Mouse (Mus musculus) hindbrain, embryonic 14.5 days (tissue): ENCODE results near the gene Hilpda. TPM values are rescaled to one million over a fixed set of nuclear protein-coding genes. Genes with fewer than 3 reads are reported as not detected.

ENCODE experiments used
- ATAC-seq: fragments of 200-750 bp; cut with Nextera tagmentation; 2 replicates; pipeline ENCODE4 v1.8.0; 2017; ENCODE audit warnings: moderate number of reproducible peaks, mild to moderate bottlenecking, moderate TSS enrichment, moderate library complexity; ENCODE audit not compliant: low FRiP score
- DNase-seq: peaks from one replicate; pipeline ENCODE4 v3.0.0-alpha.2; 2015; ENCODE audit warnings: low spot score
- H3K27ac ChIP-seq: fragments of 300-500 bp; sonication (generic); 2 replicates; pipeline ENCODE4 v1.5.1; 2014; ENCODE audit warnings: mild to moderate bottlenecking, moderate library complexity
- H3K27me3 ChIP-seq: fragments of 300-500 bp; sonication (generic); 2 replicates; pipeline ENCODE4 v1.6.1; 2014; ENCODE audit warnings: mild to moderate bottlenecking, low read length, mixed read lengths; ENCODE audit not compliant: control insufficient read depth, insufficient read depth
- H3K36me3 ChIP-seq: fragments of 300-500 bp; sonication (generic); replicated peaks from 2 replicates; pipeline ENCODE4 v1.6.1; 2014; ENCODE audit not compliant: control insufficient read depth, insufficient read depth
- H3K4me1 ChIP-seq: fragments of 300-500 bp; sonication (generic); replicated peaks from 2 replicates; pipeline ENCODE4 v1.6.1; 2014; ENCODE audit warnings: antibody characterized with exemption, low read length, mixed read lengths; ENCODE audit not compliant: control insufficient read depth, insufficient read depth
- H3K4me2 ChIP-seq: fragments of 300-500 bp; sonication (generic); replicated peaks from 2 replicates; pipeline ENCODE4 v1.6.1; 2014; ENCODE audit warnings: mild to moderate bottlenecking, moderate library complexity
- H3K4me3 ChIP-seq: fragments of 300-500 bp; sonication (generic); replicated peaks from 2 replicates; pipeline ENCODE4 v1.5.1; 2014; ENCODE audit warnings: mild to moderate bottlenecking, low read length
- H3K9ac ChIP-seq: fragments of 300-500 bp; sonication (generic); 2 replicates; pipeline ENCODE4 v1.6.1; 2014
- H3K9me3 ChIP-seq: fragments of 300-500 bp; sonication (generic); 2 replicates; pipeline ENCODE4 v1.6.1; 2016; ENCODE audit warnings: low read length; ENCODE audit not compliant: control insufficient read depth
- WGBS: fragments of 180-500 bp; shearing (Covaris S2); extraction: QIAGEN DNeasy Blood & Tissue Kit; methylation state at CpG from one replicate; pipeline ENCODE4 v1.1.7; 2014; 5-methylcytosine and 5-hydroxymethylcytosine counted together
- polyA plus RNA-seq: library from polyadenylated mRNA; unstranded; fragments of >200 nt; fragmentation: Nextera tagmentation; extraction: Ambion mirVana; gene quantifications from 2 replicates; pipeline ENCODE4 v1.2.1, GENCODE M21; 2014

Hilpda gene
- polyA plus RNA-seq, 1 experiment from 2014 or later, result 34.2 TPM

- H3K4me3 ChIP-seq, result no peak overlapping the region
- no peak for ATAC-seq
- H3K36me3 ChIP-seq, result no peaks in the 10 kb centered on the region
- no peaks in the 10 kb centered on the region for H3K27me3 ChIP-seq
- no peaks in the 10 kb centered on the region for H3K9me3 ChIP-seq
- WGBS, result 79% methylated on average over 1 of the region's 1 CpGs
- no peak for DNase-seq
- H3K4me1 ChIP-seq, result no peaks in the 10 kb centered on the region
- no peak overlapping the region for H3K9ac ChIP-seq
- no peak overlapping the region for H3K27ac ChIP-seq
- no peak overlapping the region for H3K4me2 ChIP-seq
These were observed 30.0 kb upstream of the Hilpda start for GRCm38 (mm10) chr6:29242265-29242664.

DNA sequence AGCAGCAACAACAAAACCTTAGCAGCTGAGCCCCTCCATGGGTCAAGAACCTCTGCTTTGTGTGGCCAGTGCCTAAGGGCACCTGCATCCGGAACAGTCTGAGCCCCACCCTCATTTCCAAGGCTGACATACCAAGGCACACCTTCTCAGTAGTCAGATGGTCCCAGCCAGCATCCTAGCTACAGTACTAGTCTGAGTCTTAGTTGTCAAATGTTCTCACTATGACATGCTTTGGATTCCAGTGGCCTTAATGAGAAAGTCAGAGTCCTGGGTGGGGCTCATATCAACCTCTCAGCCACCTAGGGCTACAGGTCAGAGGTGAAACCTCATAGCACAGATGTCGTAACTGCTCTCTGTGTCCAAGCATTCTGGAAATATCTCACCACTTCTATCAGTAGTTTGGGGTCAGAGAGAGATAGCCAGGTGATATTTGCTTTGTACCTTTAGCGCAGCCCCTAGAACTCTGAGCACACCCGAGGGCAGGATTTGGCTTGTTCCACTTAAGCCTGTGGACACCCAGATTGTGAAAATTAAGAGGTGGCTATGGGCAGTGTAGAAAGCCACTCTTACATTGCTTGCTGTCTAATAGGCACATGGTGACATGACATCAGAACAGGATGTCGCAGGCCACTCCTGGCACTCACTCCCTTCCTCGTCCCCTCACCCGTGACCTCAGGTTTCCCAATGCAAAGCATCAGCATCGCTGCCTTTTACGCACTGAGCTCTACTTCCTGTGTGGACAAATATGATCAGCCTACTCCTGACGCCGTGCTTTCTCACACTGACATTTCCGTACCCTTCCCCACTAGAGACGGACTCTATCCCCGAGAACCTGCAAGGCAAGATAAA is 26.8 kb upstream of the Hilpda start:
- no peak overlapping the region for H3K27ac ChIP-seq
- WGBS, result 77% methylated on average over 14 of the region's 14 CpGs
- no peak for ATAC-seq

DNA sequence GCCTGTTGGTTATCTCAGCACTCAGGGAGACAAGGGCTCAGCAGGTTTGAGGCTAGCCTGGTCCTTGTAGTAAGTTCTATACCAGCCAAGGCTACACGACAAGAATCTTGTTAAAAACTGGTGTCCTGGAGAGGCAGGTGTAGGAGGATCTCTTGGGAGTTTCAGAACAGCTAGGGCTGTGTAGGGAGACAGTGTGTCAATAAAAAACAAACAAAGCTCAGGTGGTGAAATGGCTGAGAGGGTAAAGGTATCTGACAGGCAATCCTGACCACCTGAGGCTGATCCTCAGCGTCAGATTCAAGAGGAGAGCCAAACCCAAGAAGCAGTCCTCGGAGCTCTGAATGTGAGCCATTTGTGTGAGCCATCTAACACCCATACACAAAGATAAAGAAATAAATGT is 26.1 kb upstream of the Hilpda start:
- Histone ChIP-seq H3K4me1 (no peaks in the 10 kb centered on the region), H3K27me3 (no peaks in the 10 kb centered on the region), H3K9ac (no peak overlapping the region), H3K4me2 (no peak overlapping the region), H3K36me3 (no peaks in the 10 kb centered on the region), H3K9me3 (no peaks in the 10 kb centered on the region), H3K27ac (no peak overlapping the region), H3K4me3 (no peak overlapping the region)
- ATAC-seq (no peak), DNase-seq (no peak)
- 87% methylated on average over 3 of the region's 3 CpGs for WGBS

More for the DNA sequence above, 26.8 kb upstream of the Hilpda start:
- Histone ChIP-seq H3K27me3 (no peaks in the 10 kb centered on the region), H3K9ac (no peak overlapping the region), H3K4me1 (no peaks in the 10 kb centered on the region), H3K9me3 (no peaks in the 10 kb centered on the region), H3K4me2 (no peak overlapping the region), H3K4me3 (no peak overlapping the region), H3K36me3 (no peaks in the 10 kb centered on the region)
- DNase-seq, result no peak

DNA sequence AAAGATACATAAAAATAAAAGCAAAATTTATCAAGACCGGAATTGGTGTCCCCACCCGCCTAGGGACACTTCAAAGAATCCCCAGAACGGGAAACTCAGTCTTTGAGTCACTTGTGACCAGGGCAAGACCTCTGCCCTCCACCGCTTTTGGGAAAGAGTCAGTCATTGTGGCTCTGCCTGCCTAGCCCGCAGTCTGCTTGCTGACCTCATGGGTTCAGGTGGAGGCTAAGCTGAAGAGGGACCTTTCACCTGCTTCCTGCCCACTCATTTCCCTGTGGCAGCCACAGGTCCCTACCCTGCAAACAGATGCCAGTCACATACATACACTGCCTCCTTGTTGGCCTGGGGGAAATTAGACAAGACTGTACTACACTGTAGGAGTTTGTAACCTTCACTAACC is 25.7 kb upstream of the Hilpda start:
- H3K27ac ChIP-seq, result no peak overlapping the region
- WGBS, result 47% methylated on average over 5 of the region's 5 CpGs
- no peaks in the 10 kb centered on the region for H3K4me1 ChIP-seq
- no peak overlapping the region for H3K4me2 ChIP-seq
- H3K9me3 ChIP-seq, result no peaks in the 10 kb centered on the region
- H3K4me3 ChIP-seq, result no peak overlapping the region
- H3K27me3 ChIP-seq, result no peaks in the 10 kb centered on the region
- DNase-seq, result no peak
- ATAC-seq, result no peak
- no peak overlapping the region for H3K9ac ChIP-seq
- H3K36me3 ChIP-seq, result no peaks in the 10 kb centered on the region

DNA sequence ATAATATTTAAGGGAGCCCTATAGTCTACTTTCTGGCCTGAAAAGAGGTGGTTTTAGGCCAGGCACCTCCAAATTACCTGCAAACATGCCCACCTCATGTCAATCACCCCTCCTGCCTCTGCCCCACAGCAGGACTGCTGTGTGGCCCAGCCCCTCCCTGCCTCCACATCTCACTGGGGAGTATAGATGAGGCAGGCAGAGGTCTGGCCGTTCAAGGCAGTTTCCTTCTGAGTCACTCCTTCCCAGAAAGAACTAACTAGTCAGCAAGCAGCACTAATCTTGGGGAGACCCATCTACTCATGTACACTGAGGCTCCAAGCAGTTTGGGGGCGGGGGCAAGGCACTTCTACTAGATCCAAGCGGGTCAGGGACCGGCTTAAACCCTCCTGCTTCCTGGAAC is 25.2 kb upstream of the Hilpda start:
- DNase-seq, result no peak
- no peak for ATAC-seq
- Histone ChIP-seq H3K4me3 (no peak overlapping the region), H3K4me1 (no peaks in the 10 kb centered on the region), H3K27me3 (no peaks in the 10 kb centered on the region), H3K36me3 (no peaks in the 10 kb centered on the region), H3K4me2 (no peak overlapping the region), H3K9ac (no peak overlapping the region), H3K27ac (no peak overlapping the region), H3K9me3 (no peaks in the 10 kb centered on the region)
- WGBS, result 51% methylated on average over 4 of the region's 4 CpGs

- no peak for DNase-seq
- Histone ChIP-seq H3K27ac (no peak overlapping the region), H3K27me3 (no peaks in the 10 kb centered on the region), H3K4me1 (no peaks in the 10 kb centered on the region; the same call in 1 of the 2 replicates), H3K9ac (no peak overlapping the region), H3K4me3 (no peak overlapping the region), H3K9me3 (no peaks in the 10 kb centered on the region), H3K4me2 (no peak overlapping the region), H3K36me3 (no peaks in the 10 kb centered on the region)
- no peak for ATAC-seq
- 83% methylated on average over 1 of the region's 1 CpGs for WGBS
These were observed 12.9 kb upstream of the Hilpda start for GRCm38 (mm10) chr6:29259418-29259817.

DNA sequence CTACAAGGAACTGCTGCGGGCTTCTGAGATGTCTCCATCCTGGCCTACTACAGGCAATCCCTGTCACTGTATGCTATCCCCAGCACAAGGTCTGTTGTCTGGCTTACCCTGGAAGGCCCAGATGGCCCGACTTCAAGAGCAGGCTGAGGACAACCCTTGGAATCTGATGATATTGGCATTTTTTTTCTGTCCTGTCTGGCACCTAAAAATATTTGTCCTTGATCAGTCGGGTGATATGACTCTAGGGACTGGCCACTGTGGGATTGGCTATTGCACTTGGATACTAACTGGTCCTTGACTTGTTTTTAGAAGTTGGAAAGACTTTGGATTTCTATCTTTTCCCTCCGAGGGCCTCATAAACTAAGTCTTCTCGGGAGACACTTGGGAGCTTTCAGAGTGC is 10.5 kb upstream of the Hilpda start:
- no peak for ATAC-seq
- Histone ChIP-seq H3K4me2 (no peak overlapping the region), H3K27me3 (no peaks in the 10 kb centered on the region), H3K9ac (no peak overlapping the region), H3K36me3 (no peaks in the 10 kb centered on the region), H3K9me3 (no peaks in the 10 kb centered on the region), H3K4me1 (no peaks in the 10 kb centered on the region; the same call in 1 of the 2 replicates), H3K4me3 (no peak overlapping the region), H3K27ac (no peak overlapping the region)
- DNase-seq, result no peak
- WGBS, result 87% methylated on average over 5 of the region's 5 CpGs

- Histone ChIP-seq H3K36me3 (no peaks in the 10 kb centered on the region), H3K9me3 (no peaks in the 10 kb centered on the region), H3K4me2 (no peak overlapping the region), H3K4me3 (no peak overlapping the region), H3K27me3 (no peaks in the 10 kb centered on the region), H3K9ac (no peak overlapping the region), H3K4me1 (no peaks in the 10 kb centered on the region; the same call in 1 of the 2 replicates), H3K27ac (0 out of 2 replicates have a peak overlapping the region, but pooled peaks have one; percentile 26)
- DNase-seq (peak; percentile 49), ATAC-seq (peak; percentile 66; the same call in 1 of the 2 replicates)
- 38% methylated on average over 6 of the region's 6 CpGs for WGBS
These were observed 8.4 kb upstream of the Hilpda start for GRCm38 (mm10) chr6:29263650-29264455.

- no peak overlapping the region for H3K27ac ChIP-seq
- H3K4me1 ChIP-seq, result no peaks in the 10 kb centered on the region; the same call in 1 of the 2 replicates
- no peaks in the 10 kb centered on the region for H3K9me3 ChIP-seq
- no peak overlapping the region for H3K4me2 ChIP-seq
- no peaks in the 10 kb centered on the region for H3K27me3 ChIP-seq
- no peak for ATAC-seq
- no peak overlapping the region for H3K4me3 ChIP-seq
- no peaks in the 10 kb centered on the region for H3K36me3 ChIP-seq
- H3K9ac ChIP-seq, result no peak overlapping the region
- no peak for DNase-seq
- 89% methylated on average over 3 of the region's 3 CpGs for WGBS
These were observed 7.9 kb upstream of the Hilpda start for GRCm38 (mm10) chr6:29264456-29264781.
